Mouse (Mus musculus) layer of hippocampus, postnatal 25 days (tissue): Measurements from ENCODE around the gene Tcirg1. TPM values are rescaled to one million over a fixed set of nuclear protein-coding genes. Genes with fewer than 3 reads are reported as not detected.
A peak's percentile ranks its signal among the peaks of the same experiment; 100 is the strongest.

Experiments used
- DNase-seq, 2 experiments: peaks; one replicate each; pipeline ENCODE4 v3.0.0; 2022; ENCODE audit warnings: mixed read lengths in 2 of 2, low spot score in 1 of 2; ENCODE audit errors: extremely low spot score in 1 of 2
- total RNA-seq, 2 experiments: library from RNA; stranded (reverse); gene quantifications; 2 replicates each; pipeline ENCODE4 v1.2.3; 2021

Gene Tcirg1
- total RNA-seq, 2 experiments from 2014 or later: 17.3 to 21.5 TPM

DNA sequence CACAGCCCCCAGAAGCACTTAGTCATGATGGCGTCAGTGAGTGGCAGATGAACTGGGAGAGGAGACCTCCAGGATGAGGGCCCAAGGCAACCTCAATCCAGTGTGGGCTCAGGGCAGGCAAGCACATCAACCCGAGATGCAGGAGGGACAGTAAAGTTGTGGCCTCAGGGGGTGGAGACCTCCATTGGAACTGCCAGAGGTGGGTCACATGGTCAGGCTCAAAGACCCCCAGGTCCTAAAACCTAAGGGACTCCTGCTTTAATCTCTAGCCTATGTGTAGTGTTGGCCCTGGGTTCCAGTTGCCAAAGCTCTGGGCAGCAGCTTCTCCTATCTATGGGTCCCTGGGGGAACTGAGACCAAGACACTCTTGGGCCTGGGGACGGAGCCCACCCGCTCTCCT, 21.8 kb upstream of the Tcirg1 start:
- DNase-seq: no peak

DNA sequence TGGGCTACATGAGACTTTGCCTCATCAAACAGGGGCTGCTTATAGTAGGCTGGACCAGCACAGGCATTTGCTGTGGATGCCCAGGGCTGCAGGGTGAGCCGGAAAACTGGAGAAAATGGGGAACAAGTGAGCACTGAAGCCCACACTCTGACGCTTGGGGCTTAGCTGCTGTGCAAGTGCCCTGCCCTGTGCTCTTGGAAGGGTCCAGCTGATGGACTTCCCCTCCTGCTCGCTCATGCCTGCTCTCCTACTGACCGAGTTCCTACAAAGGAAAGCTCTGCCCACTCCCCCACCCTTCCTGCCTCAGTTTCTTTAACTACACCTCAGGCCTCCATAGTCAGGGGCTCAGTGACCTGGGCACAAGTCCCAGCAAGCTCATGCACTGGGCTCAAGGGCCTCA, 21.1 kb upstream of the Tcirg1 start:
- DNase-seq: no peak

GRCm38 (mm10) chr19:3926685-3927084, 19.8 kb upstream of the Tcirg1 start:
- no peak for DNase-seq

DNA sequence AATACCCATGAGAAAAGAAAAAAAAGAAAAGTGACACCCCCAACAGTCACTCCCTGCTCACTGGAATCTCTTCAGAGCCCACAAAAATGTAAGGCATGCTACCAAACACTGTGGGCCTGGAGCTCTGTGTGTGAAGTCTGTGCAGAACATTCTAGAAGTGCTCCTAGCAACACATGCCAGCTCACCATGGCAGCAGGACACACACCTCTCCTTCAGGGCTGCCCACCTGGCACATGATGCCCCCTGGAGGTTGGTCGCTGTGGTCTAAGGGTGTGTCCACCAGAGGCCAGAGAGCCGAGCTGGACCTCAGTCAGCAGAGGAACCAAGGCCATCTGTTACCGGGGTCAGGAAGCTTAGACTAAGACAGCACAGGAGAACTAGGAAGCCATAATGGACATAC, 19.3 kb upstream of the Tcirg1 start:
- no peak for DNase-seq

DNA sequence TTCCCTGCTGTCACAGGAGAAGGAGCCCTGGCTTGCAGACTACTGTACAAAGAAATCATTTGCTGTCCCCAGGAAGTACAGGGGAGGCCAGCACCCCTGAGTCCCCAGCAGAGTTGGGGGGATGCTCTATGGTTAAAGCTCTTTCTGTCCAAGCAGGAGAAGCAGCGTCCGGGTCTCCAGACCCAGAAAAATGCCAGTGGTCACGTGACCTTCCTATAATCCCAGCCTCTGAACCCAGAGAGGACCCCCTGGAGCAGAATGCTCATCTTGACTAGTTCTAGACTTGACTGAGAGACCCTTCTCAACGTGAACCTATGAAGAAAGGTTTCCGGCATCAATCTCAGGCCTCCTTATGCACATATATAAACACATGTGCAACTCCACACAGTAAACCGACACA, 18.9 kb upstream of the Tcirg1 start:
- no peak for DNase-seq

GRCm38 (mm10) chr19:3924868-3925267, 17.9 kb upstream of the Tcirg1 start:
- no peak for DNase-seq

- DNase-seq: no peak
Measured at GRCm38 (mm10) chr19:3924190-3924589, 17.3 kb upstream of the Tcirg1 start.

GRCm38 (mm10) chr19:3923586-3923985, 16.7 kb upstream of the Tcirg1 start:
- no peak for DNase-seq

GRCm38 (mm10) chr19:3922661-3923371, 15.9 kb upstream of the Tcirg1 start:
- no peak for DNase-seq

DNA sequence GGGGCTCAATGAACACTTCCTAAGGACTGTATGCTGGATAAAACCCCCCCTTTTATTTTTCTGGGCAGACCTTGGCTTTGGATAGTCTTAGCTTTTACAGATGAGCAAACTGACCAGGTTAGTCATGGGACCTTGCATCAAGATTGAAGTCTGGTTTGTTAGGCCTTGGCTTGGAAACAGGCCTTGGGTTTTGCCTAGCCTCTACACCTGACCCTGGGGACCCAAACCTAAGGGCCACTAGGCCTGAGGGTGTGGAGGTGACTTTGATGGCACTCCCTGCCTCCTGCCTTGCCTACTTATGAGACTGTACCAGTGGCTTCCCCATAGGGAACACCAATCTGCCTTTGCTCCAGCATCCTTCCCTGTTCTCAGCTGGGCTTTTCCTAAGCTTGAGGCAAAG, 13.0 kb upstream of the Tcirg1 start:
- DNase-seq: no peak

DNA sequence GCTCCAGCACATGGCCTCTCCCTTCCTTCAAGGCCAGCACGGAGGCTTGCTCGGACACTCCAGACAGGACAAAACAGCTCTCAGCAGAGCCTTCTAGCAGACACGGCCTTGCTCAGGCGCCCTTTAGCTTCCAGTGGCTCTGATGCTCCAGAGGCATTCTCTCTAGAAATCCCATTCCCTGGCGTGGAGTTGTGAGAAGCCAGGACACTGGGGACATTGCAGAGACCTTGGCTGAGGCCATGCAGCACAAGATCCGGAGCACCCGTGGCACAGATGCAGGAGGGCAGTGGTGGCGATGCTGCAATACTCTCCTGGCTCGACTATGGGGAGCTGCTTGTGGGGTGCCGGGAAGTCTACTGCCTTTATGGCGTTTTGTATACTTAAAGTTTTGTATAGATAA, 9.8 kb upstream of the Tcirg1 start:
- DNase-seq: no peak

GRCm38 (mm10) chr19:3914535-3914934, 7.6 kb upstream of the Tcirg1 start:
- no peak for DNase-seq

- no peak for DNase-seq
Measured at GRCm38 (mm10) chr19:3913692-3914091, 6.8 kb upstream of the Tcirg1 start.

- peak; percentile 71 to 87 for DNase-seq
Measured at GRCm38 (mm10) chr19:3912337-3913204, 5.6 kb upstream of the Tcirg1 start, which contains the start of gene Ndufs8. Gene Ndufs8, minus strand, starts transcription at chr19:3912774.

DNA sequence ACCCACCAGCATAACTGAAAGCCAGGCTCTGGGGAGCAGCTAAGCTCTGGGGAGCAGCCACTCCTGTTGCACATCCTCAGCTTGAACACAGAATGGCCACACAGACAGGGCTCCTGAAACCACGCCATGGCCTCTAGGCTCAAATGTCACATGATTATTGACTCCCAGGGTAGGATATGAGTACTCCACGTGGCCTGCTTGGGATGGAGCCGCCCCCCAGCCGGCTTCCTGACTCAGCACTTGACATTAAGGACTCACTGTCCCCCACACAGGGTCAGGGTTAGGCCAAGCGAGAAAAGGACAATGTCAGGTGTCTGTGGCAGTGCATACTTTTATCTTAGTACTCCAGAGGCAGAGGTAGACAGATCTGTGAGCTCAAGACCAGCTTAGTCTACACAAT, 3.3 kb upstream of the Tcirg1 start:
- DNase-seq: no peak

DNA sequence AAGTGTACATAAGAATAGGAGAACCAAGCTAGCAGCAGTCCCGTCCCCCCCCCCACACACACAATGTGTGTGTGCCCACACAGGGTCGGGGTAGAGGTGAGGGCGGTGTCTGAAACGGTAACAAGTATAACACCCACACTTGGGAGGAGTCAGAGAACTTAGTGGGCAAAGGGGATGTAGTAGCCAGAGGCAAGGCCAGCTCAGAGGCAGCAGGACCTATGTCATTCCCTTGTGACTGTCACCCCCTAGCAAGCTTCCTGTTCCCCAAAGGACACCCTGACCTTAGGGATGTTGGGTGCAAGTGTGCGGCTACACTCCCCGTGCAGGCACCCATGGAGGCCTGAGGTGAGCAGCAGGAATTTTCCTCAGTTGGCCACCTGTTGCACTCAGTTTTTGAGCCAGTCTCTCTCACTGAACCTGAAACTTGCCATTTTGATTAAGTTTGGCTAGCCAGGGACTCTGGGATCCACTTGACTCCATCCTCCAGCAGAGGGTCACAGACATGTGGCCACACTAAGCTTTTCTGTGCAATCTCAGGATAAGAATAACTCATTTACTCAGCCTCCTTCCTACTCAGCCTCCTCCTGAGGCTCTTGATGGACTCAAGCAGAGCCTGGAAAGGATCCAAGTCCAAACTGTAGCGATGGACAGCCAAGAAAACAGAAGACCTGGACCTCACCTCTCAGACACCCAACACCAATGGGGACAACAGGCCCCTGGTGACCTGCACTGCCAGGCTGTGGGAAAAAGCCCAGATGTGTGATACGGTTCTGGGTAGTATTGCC, 1.1 kb upstream of the Tcirg1 start:
- DNase-seq: no peak

- DNase-seq: no peak
Measured at GRCm38 (mm10) chr19:3906326-3906725, 607 bp downstream of the Tcirg1 start.

- no peak for DNase-seq
Measured at GRCm38 (mm10) chr19:3905261-3905969, 1.5 kb downstream of the Tcirg1 start.

GRCm38 (mm10) chr19:3904363-3904675, 2.6 kb downstream of the Tcirg1 start:
- no peak for DNase-seq

DNA sequence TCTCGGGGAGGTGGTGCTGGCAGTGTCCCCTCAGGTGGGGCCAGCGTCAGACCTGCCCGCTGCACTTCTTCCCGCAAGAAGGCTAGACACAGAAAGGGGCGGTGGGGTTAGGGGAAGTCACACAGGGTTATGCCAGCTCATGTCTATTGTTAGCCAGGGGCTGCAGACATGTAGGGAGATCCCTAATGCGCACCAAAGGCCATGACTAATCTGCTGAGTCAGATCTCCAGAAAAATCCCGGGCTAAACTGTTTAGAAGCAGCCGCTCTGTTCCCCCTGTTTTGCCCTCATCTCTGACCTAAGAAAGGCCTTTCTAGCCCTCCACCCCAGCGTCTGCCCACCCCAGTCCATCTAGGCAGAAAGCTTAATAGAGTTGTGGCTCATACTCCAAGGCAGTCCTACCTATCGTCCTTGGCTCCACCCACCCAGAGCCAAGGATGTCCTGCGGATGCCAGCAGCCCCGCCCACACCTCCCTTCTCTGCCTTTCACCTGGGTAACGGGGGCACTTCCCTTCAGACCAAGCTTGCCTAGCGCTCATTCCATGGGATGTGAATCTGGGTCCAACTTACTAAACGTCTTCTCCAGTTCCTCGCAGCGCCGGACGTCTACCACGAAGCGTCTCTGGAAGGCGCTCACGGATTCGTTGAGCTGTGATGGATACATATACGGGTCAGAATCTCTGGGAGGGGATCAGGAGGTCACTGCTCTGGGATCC, 3.1 kb downstream of the Tcirg1 start:
- DNase-seq: no peak
